Mouse (Mus musculus): ENCODE results near the gene Sult6b1.

Gene Sult6b1

GRCm38 (mm10) chr17:78883291-78883690 is 23.5 kb downstream of the Sult6b1 start:
- DNase-seq: no peak

DNA sequence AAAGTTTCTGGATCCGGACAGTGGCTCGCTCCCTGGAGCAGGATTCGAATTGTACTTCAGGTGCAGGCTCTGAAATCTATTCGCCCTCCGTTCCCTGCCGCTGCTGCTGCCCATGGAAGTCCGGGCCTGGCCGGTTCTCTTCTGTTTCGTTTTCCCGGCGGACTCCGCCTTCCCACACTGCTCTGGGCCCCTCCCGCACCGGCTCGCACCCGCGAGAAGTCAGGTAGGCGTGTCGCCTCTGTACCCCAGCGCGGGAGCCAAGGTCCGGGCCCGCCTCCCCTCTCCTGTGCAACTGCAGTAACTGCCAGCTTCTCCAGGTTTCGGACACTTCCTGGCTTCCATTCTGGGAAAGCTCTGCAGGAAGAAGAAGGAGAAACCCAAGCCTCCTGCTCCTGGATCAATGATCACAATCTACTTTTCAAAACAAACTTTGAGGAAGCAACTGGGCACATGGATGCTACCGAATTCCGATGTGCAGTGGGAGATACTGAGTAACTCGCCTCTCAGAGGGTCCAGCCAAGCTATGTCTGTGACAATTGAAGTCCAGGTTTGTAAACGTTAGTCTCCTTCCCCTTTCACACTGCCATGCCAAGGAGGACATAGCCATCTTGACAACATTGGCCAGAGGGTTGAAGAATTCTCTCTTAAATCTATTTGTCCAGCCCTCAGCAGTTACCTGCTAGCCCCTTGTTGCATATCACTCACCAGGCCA is 24.2 kb downstream of the Sult6b1 start, which contains the start of gene Eif2ak2:
Gene Eif2ak2, minus strand, starts transcription at position 173 of the 712 bp plus-strand sequence.
- peak; percentile 55 for DNase-seq

GRCm38 (mm10) chr17:78881878-78882304 is 24.9 kb downstream of the Sult6b1 start:
- DNase-seq: no peak

DNA sequence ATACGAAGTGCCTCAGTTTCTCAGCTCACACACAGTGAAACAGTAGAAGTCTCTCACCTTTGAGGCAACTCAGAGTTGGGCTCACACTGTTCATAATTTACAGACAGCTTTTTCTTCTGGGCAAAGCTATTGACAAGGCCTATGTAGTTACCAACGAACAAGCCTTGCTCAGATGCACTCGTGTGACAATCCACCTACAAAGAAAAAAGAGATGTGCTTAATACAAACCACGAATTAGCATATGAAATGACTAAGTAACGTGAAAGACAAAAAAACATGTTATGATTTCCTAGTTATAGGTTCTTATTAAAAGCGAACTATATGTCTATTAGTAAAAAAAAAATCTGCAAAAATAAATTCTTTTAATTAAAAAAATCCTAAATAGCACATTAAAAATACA is 32.9 kb downstream of the Sult6b1 start:
- DNase-seq: no peak

DNA sequence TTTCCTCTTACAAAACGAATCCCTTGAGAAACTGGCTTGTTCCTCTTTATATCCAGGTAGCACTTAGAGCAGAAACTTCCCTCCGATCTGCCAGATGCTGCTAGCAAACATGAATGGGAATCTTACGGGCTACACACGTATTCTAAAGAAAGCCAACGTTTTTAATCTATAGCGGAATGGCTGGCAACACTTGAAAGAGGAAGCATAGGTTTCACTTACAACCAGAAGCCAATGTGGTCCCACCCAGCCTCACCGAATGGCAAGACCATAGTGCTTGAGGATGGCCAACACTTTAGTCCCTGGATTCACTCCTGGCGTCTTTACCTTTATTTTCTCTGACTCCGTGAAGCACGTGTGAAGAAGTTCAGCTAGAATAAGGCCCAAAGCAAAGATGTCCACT is 50.5 kb downstream of the Sult6b1 start:
- DNase-seq: no peak

- DNase-seq: no peak
These were observed 64.4 kb downstream of the Sult6b1 start for GRCm38 (mm10) chr17:78842271-78842928.

DNA sequence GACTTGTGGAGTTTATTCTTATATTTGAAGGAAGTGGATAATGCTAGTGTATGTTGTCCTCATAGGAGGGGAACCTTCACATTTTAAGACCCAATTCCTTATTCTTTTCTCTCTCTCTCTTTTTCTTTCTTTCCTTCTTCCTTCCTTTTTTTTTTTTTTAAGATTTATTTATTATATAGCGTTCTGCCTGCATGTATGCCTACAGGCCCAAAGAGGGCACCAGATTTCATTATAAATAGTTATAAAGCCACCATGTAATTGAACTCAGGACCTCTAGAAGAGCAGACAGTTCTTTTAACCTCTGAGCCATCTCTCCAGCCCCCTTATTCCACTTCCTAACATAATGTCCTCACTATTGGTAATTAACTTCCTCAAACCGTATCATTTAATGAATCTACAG is 70.7 kb downstream of the Sult6b1 start:
- DNase-seq: no peak

GRCm38 (mm10) chr17:78834856-78835835 is 71.6 kb downstream of the Sult6b1 start, which contains the start of the genes Heatr5b and Gpatch11:
Gene Heatr5b, minus strand, starts transcription at chr17:78835364.
Gene Gpatch11, plus strand, starts transcription at chr17:78835567.
- peak; percentile 100 for DNase-seq
